Mouse (Mus musculus) macrophage (primary cell): ENCODE measurements around the gene Cbfa2t3. TPM values are rescaled to one million over a fixed set of nuclear protein-coding genes. Genes with fewer than 3 reads are reported as not detected.

ENCODE experiments used
- H3K27ac ChIP-seq: fragments of 350-480 bp; formaldehyde crosslinking; 2 replicates; pipeline ENCODE4 v1.9.0; 2021
- H3K36me3 ChIP-seq: fragments of 350-480 bp; formaldehyde crosslinking; 2 replicates; pipeline ENCODE4 v1.9.0; 2021; ENCODE audit errors: inconsistent target
- H3K4me3 ChIP-seq: fragments of 350-480 bp; formaldehyde crosslinking; 2 replicates; pipeline ENCODE4 v1.9.0; 2021; ENCODE audit errors: inconsistent target
- H3K79me2 ChIP-seq: fragments of 350-480 bp; formaldehyde crosslinking; 2 replicates; pipeline ENCODE4 v1.9.0; 2021; ENCODE audit errors: inconsistent target
- WGBS: methylation state at CpG from one replicate; pipeline ENCODE4 v1.1.7; 2026; ENCODE audit warnings: inconsistent platforms; ENCODE audit not compliant: missing documents; 5-methylcytosine and 5-hydroxymethylcytosine counted together
- polyA plus RNA-seq: library from polyadenylated mRNA; stranded (reverse); fragments of 250-400 nt; gene quantifications from 3 replicates; pipeline ENCODE4 v1.2.4, GENCODE M21; 2018; ENCODE audit warnings: inconsistent platforms

Gene Cbfa2t3
- polyA plus RNA-seq, 1 experiment from 2014 or later = 1.4 TPM

DNA sequence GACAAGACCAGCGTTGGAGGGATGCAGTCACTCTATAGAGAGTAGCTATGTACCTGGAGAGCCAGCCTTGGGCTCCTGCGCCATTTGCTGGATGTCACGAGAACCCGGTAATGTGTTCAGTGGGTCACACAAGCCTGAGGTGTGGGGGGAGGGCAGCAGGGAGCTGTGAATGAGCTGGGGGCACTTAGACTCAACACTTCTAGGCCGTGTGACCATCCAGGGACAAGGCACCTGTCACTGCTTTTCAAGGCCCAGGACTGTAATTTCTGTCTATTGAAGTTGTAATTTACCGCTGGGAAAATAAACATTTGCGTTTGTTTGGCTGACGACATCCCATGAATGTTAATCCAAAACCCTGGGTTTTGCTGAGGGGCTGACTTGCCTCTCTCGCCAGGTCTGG, 12.0 kb downstream of the Cbfa2t3 start:
- Histone ChIP-seq H3K27ac (no peak overlapping the region), H3K36me3 (no peaks in the 10 kb centered on the region), H3K4me3 (no peak overlapping the region), H3K79me2 (no peaks in the 10 kb centered on the region)
- 95% methylated on average over 9 of the region's 9 CpGs for WGBS

DNA sequence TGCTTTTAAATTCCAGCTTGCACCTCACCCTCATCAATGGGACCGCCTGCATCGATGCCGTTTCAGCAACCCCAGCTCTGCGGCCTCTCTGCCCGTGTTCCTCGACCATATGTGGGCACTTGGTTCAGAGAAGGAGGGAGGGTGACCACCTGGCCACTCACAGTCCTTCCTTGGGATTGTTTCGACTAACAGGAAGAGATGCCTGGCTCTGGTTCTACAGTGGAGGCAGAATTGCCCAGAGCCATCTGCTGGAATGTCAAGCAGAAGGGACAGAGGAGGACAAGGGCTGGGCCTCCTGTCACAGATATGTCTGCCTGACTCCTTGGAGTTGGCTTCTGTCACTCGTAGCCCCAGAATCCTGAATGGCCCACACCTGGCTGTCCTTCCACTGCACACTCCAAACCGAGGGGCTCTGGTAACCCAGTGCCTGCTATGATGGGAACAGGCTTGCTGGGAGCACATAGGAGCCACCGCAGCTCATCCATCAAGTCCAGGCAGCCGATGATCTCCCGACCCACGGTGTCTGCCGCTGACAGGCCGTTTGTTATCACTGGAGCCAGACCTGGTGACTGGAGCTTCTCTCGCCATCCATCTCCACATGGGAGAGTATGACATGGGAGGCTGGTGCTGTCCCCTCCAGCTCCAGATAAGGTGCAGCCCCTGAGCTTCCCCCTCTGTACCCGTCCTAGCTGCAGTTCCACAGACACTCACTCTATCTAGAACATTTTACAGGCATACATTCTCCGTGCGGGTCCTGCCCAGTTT, 13.6 kb downstream of the Cbfa2t3 start:
- Histone ChIP-seq H3K36me3 (no peaks in the 10 kb centered on the region), H3K79me2 (no peaks in the 10 kb centered on the region), H3K4me3 (no peak overlapping the region), H3K27ac (no peak overlapping the region)
- WGBS = 88% methylated on average over 19 of the region's 19 CpGs

DNA sequence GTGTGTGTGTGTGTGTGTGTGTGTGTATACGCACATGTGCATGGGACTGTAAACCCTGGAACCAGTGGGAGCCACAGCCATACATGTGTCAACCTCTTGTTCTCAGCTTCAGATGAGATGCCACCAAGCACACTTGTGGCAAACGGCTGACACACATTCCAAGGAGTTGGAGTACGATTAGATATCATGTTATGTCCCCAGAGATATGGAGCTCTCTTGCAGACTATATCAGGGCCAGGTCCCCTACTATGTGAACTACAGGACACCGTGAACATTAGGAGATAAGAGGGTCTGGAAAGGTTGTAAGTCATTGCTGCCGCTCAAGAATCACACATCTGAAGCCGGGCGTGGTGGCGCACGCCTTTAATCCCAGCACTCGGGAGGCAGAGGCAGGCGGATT, 16.1 kb downstream of the Cbfa2t3 start:
- WGBS = 87% methylated on average over 10 of the region's 11 CpGs
- no peaks in the 10 kb centered on the region for H3K36me3 ChIP-seq
- no peak overlapping the region for H3K27ac ChIP-seq
- H3K4me3 ChIP-seq = no peak overlapping the region
- H3K79me2 ChIP-seq = no peaks in the 10 kb centered on the region

DNA sequence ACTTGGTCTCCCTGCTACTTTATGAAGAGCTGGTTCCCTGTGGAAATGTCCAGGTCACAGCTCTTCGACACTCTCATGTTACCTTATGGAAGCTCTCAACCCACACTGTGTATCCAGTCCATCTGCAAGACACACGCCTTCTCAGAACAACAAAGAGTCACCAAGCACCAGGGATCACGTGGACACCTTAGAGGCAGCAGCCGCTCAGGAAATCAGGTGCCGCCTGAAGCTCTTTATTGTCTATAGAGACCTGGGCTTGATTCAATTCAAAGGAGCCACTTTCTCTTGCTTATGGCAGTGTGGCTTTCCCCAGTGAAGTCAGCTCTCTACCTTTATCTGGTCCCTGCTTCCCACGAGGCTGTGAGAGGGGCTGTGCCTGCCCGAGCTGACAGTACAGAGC, 18.7 kb downstream of the Cbfa2t3 start:
- Histone ChIP-seq H3K4me3 (no peak overlapping the region), H3K79me2 (no peaks in the 10 kb centered on the region), H3K27ac (no peak overlapping the region), H3K36me3 (no peaks in the 10 kb centered on the region)
- 76% methylated on average over 7 of the region's 7 CpGs for WGBS

DNA sequence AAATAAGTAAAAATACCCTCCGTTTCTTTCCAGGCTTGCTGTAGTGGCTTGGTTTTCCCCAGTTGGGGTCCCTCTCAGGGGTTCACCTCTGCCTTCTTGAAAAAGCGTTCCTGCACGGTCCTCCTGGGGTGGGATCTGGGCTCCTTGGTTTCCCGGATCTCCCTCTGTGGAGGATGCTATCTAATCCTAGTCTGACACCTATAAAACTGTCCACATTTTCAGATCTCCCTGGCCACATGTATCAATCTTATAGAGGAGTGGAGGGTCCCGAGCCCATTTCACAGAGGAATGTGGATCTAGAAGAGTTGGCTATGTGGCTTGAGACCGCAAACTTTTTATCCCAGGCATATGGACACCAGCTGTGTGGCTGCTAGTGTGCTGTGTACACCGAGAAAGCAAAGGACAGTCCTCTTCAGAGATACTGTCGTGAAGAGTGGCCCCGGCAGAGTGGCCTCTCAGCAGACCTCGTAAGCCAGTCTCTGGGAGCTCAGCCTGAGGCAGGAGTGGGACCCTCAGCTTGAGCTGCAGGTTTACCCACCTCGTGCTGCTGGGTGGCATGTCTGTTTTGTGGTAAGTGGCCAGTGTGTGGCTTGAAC, 19.5 kb downstream of the Cbfa2t3 start:
- Histone ChIP-seq H3K79me2 (no peaks in the 10 kb centered on the region), H3K4me3 (no peak overlapping the region), H3K36me3 (no peaks in the 10 kb centered on the region), H3K27ac (no peak overlapping the region)
- WGBS = 87% methylated on average over 11 of the region's 11 CpGs

DNA sequence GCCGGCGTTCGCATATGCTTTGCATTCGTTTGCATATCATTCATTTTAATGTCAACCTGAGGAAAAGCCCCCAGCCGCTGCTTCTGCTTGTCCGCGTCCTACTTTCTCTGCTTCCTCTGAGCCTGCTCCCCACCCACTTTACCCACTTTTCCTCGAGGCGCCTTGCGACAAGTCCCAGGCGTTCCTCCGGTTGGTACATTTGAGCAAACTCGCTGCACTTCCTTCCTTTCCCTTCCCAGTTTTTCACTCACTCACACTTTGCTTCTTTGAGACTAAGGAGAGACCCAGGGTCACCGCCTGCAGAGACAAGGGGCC, 20.1 kb downstream of the Cbfa2t3 start:
- no peak overlapping the region for H3K4me3 ChIP-seq
- WGBS = 10% methylated on average over 14 of the region's 14 CpGs

DNA sequence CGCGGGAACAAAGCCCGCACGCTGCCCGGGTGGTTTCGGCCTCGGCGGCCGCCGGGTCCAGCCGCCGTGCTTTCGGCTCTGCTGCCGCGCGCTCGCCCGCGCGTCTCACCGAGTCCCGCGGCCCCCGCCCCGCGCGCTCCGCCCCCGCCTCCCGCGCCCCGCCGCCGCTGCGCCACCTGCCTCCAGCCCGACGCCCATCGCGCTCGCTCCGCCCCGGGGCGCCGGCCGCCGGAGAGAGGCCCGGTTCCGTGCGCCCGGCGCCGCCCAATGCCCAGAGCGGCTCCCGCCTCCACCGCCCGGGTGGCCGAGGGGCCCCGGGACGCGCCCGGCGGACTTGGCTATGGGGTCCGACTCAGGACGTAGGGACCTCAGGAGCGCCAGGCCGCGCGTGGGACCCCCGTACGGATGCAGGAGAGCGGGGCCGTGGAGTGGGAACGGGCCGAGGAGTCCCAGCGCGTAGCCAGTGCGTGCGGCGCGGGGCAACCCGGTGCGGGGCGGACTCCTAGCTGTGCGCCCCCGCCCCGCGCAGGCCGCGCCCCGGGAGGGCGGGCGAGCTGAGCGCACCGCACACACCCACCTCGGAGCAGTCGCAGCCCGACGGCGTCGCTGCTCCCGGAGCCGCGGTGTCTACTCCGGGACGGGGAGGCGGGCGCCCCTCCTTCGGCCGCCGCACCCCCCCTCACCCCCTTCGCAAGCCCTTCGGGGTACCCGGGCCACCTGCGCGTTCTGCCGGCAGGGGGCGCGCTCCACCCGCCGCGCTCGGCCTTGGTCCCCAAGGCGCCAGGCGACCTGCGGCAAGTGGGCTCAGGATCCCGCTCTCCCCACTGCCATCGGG, 20.6 kb downstream of the Cbfa2t3 start:
- Histone ChIP-seq H3K79me2 (no peaks in the 10 kb centered on the region), H3K4me3 (no peak overlapping the region), H3K27ac (no peak overlapping the region), H3K36me3 (no peaks in the 10 kb centered on the region)
- WGBS = under 1% methylated on average over 96 of the region's 127 CpGs

More for the DNA sequence above, 20.1 kb downstream of the Cbfa2t3 start:
- Histone ChIP-seq H3K79me2 (no peaks in the 10 kb centered on the region), H3K36me3 (no peaks in the 10 kb centered on the region), H3K27ac (no peak overlapping the region)

DNA sequence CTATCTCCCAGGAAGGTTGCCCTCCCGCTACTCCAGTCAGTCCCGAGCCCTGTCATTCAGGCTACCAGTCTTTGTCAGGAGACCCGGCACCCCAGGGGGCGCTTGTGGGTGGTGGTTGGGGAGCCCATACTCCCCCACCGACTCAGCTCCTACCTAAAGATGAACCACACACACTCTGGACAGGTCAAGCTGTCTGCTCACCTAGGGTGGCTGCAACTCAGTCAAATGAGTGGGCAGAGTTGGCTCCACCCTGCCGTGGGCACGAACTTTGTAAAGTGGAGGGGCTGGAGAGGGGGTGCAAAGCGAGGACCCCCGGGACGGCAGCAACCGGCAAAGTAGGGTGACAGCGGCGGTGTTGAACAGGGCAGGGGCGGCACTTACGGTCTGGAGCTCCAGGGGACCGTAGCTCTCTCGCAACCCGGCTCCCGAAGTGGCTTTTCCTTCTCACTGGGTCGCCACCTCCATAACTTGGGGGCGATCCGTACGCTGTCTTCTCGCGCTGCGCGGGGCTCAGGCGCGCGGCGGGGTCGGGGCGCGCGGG, 21.4 kb downstream of the Cbfa2t3 start:
- Histone ChIP-seq H3K27ac (no peak overlapping the region), H3K79me2 (no peaks in the 10 kb centered on the region), H3K4me3 (peak overlapping the region; percentile 15; the same call in 1 of the 2 replicates), H3K36me3 (no peaks in the 10 kb centered on the region)
- WGBS = 14% methylated on average over 26 of the region's 35 CpGs

DNA sequence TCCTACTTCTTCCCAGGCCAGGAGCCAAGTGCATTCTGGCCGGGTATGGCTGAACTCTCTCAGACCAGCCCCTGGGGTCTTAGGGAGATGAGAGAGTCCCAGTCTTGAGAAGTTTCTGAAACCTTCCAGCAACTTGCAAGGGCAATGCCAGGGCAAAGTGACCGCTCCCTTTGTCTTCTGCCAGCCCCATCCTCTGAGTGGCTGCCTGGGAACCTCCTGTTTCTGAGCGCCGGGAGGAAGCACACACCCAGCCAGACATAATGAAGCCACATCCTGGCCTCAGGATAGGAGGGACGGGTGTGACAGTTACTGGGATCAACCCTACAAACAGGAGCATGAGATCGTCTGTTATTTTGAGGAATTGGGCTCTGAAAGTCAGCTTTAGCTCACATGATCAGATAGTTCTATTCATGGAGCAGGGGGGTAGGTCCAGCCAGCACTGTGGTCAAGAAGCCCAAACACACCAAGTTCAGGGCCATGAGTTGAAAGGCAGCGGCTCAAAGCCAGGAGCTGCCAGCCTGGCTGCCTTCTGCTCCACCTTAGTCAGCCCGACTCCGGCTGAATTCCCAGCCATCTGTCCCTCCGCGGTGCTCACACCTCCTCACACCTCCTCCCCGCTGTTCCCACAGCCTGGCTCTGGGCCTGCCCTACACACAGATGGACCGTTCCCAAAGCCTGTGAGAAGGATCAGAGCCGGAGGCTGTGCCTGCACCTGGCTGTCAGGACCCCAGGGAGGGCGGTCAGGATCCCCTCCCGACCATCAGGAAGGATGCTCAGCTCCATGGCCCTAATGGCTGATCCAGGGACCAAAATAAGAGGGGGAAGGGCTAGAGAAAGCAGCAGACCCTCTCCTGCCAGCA, 22.1 kb downstream of the Cbfa2t3 start:
- 46% methylated on average over 16 of the region's 16 CpGs for WGBS
- H3K36me3 ChIP-seq = no peaks in the 10 kb centered on the region
- no peaks in the 10 kb centered on the region for H3K79me2 ChIP-seq
- 0 out of 2 replicates have a peak overlapping the region, but pooled peaks have one; percentile 7 for H3K27ac ChIP-seq
- H3K4me3 ChIP-seq = peak overlapping the region; percentile 15; the same call in 1 of the 2 replicates

DNA sequence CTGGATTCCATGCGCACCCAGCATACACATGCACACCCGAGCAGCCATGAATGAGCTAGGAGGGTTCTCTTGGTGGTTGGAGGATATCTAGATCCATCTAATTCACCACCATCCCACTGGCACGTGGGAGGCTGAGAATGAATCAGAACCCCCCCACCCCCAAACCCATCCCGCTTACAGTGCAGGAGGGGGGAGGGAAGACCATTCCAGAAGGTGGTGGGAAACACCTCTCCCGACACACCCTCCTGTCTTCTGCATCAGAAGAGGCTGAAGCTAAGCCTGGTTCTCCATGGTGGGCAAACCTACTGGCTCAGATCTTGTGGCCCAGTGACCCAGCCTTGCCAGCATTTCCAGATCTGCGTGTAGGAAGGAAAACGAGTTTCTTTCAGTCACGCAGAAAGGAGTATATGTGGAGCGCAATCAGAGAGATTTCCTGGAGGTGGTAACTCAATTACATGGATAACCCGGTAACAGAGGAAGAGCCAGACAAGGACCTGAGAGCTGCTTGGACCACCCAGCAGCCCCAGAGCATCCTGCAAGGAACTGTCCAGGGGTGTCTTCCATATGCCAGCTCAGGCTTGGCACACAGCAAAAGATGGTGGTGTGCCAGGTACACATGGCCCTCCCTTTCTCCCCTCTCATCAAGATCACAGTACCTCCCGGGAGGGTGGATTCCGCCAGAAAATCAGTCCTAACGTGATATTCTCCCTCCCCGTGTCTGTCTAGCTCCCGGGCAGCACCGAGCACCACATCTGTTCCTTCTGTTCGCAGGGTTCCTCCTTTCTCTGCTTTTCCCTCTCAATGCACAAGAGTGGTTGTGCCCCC, 23.1 kb downstream of the Cbfa2t3 start:
- Histone ChIP-seq H3K36me3 (no peaks in the 10 kb centered on the region), H3K4me3 (no peak overlapping the region), H3K79me2 (no peaks in the 10 kb centered on the region), H3K27ac (no peak overlapping the region)
- WGBS = 86% methylated on average over 17 of the region's 17 CpGs

DNA sequence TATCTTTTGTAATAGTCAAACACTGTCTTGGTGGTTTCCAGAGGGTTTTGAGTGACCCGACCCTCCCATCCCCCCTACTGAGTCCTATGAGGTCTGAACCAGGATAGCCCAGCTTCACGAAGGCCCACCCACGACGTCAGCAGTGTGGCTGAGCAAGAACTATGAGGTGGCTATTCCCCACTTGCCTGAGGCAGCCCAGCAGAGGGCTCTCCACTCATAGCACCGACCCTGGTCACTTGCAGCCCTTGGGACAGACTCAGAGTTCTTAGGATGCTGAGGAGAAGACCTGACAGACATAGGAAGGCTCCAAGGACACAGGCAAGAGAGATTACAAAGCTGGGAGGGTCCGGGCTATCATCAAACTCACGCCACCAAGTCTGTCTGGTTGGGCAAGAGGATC, 23.9 kb downstream of the Cbfa2t3 start:
- WGBS = 49% methylated on average over 7 of the region's 7 CpGs
- no peak overlapping the region for H3K27ac ChIP-seq
- no peaks in the 10 kb centered on the region for H3K79me2 ChIP-seq
- no peak overlapping the region for H3K4me3 ChIP-seq
- H3K36me3 ChIP-seq = no peaks in the 10 kb centered on the region

DNA sequence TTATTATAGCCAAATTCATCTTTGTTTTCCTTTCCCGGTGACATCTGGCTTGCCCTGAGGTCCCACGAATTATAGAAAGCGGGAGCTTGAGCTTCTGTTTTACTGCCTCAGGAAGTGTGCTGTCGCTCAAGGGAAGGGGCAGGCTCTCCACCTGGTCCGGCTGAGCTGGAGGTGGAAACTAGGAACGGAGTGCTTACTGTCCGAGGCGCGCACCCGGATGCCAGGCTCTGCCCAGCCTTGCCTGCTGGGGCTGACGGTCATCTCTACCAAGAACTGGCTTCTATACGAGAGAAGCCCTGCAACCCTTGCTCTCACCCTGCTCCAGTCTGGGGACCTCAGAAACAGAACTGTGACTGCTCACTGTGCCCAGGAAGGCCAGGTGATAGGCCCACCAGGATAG, 24.9 kb downstream of the Cbfa2t3 start:
- WGBS = 84% methylated on average over 12 of the region's 12 CpGs
- no peaks in the 10 kb centered on the region for H3K36me3 ChIP-seq
- H3K27ac ChIP-seq = no peak overlapping the region

DNA sequence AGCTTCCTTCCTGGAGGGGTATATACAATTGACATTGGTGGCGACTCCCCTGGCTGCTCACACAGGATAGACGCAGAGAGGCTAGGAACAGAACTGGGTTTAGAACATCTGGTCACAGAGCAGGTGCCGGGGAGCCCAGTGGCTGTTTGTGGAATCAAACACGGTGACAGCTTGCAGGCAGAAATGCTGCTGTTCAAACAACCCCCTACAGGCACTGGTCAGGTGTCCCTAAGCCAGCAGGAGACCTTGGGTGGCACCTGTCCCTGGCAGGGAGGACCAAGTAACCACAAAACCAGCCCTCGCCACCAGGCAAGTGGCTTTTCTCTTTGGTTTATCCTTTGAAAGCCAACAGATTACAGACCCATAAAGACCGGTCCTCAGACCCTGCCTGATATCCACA, 27.0 kb downstream of the Cbfa2t3 start:
- no peak overlapping the region for H3K27ac ChIP-seq
- no peaks in the 10 kb centered on the region for H3K36me3 ChIP-seq
- H3K4me3 ChIP-seq = no peak overlapping the region
- H3K79me2 ChIP-seq = no peaks in the 10 kb centered on the region
- 73% methylated on average over 6 of the region's 6 CpGs for WGBS

More for the DNA sequence above, 24.9 kb downstream of the Cbfa2t3 start:
- H3K4me3 ChIP-seq = no peak overlapping the region
- no peaks in the 10 kb centered on the region for H3K79me2 ChIP-seq
